Mouse (Mus musculus) megakaryocyte, adult 5-6 weeks (primary cell): ENCODE data around the gene Nr3c2. TPM values are rescaled to one million over a fixed set of nuclear protein-coding genes. Genes with fewer than 3 reads are reported as not detected.

Experiments
- ATAC-seq: 2 replicates; pipeline ENCODE4 v1.8.0; 2016; ENCODE audit warnings: mild to moderate bottlenecking, inconsistent platforms; ENCODE audit not compliant: poor library complexity, severe bottlenecking
- total RNA-seq, 2 experiments: library from RNA; stranded (forward) in 1 of 2; stranded (reverse) in 1 of 2; fragments of 153-499, 151-499 nt in 1 of 2; fragments of 221-1000, 200-1000 nt in 1 of 2; gene quantifications; 2 replicates each; pipeline versions ENCODE4 v1.2.3 to v1.2.4; 2015 to 2017

The Nr3c2 gene
- total RNA-seq, 2 experiments from 2014 or later, result 0.15 to 0.16 TPM

DNA sequence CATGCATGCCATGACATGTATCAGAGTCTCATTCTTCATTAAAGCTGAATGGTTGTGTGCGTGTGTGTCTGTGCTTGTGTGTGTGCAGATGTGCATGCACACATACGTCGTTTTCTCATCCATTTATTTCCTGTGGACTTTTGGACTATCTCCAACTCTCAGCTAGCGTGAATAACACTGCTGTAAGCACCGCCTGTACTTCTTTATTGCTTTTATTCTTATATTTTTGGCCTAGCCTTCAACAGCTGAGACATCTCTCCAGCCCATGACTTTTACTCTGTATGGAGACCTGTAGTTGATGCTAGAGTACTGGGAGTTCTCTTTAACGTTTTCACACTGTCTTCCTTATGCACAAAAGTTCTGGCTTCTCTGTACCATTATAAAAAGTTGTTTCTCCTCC is 332.6 kb downstream of the Nr3c2 start:
- no peak for ATAC-seq

DNA sequence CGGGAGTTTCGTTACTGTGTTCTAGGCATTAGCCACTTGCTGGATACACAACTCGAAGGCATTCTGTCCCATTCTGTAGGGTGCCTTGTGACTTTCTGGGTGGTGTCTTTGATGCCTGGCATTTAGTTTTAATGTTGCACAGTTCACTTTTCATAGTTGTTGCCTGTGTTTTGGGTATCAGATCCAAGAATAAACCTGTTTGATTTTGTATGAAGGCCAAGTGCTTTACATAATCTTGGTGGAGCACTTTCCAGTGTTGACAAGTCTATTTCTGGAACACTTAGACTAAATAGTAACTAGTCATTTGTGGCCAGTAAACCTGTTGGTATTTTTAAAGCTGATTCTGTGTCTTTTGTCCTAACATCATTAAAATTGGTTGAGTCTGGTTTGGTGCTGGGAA is 333.2 kb downstream of the Nr3c2 start:
- no peak for ATAC-seq

DNA sequence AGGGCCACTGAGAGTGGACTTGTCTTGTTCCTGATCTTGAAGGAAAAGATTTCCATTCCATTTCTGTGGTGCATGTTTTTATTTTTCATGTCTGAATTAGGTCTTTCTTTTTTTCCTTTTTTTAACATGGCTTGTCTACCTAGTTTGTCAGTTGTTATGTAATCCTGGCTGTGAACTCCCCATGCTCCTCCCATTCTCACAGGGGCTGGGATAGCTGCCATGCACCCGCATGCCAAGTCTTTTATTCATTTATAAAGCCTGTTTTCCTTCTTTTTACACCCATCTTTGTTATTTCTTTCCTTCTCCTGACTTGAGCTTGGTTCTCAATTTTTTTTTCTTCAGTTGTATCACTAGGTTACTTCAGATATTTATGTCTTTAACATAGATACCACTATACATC is 337.5 kb downstream of the Nr3c2 start:
- ATAC-seq, result no peak

DNA sequence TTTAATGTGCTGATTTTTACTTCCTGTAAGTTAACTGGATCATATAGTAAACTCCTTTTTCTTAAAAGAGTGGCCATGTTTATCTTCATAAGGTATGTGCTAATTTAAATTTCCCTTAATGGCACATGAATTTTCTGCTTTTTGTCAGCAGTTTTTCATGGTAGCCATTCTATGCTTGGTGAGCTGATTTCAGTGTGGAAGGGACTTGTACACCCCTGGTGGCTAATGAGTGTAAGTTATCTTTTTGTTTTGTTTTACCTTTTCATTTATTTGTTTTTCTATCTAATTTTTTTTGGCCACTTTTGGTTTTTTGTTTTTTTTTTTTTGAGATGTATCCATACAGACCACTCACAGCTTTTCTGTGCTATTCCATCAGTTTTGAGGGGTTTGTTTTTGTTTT is 340.2 kb downstream of the Nr3c2 start:
- ATAC-seq, result no peak

DNA sequence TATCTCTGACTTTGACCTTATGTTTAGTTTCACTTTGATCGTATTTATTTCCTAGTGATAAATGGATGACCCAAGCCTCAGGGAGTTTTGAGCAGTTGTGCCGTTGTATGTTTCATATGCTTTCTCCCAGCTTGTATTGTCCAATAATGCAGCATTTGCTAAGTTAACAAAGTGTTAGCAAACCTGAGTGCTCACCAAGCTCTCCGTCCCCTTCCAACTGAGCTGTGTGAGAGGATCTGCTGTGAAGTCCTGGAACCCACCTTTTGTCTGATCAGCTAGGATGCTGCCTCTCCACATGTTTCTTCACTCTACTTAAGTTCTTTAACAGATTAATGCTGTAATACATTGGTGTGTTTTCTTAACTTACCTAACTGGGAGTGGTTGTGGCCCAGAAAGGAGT is 342.1 kb downstream of the Nr3c2 start:
- ATAC-seq, result no peak

DNA sequence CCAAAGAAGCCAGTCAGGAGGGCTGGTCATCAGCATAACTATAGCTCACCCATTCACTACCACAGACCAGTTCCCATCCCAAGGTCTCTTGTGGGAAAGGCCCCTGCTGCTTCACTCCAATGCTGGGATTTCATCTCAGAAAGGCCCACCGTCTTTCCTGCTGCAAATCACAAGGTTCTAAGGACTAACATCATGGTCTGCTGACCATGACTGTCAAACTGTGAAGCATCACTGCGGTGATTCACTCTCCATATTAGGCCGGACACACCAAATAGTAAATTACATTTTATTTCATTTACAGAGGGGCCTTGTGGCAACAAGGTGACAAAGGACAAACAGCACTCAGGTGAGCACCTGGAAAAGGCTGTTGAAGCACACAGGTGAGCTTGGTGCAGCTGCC is 350.9 kb downstream of the Nr3c2 start:
- no peak for ATAC-seq

DNA sequence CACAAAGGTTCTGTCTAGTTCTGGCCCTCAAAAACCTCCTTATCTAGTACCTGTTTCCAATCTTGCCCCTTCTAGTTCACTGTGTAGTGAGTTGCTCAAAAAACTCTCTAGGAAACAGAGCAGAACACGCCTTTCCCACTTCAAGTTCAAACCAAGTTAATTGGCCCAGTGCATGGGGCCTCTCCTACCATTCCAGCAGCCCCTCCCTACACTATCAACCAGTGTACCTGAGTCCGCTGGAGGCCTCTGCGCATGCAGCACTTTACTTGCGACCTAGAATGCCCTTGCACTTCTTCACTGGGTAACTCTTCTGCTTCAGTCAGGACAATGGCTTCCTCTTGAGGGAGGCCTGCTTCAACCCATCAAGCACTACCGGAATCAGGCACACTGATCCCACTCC is 351.9 kb downstream of the Nr3c2 start:
- no peak for ATAC-seq

DNA sequence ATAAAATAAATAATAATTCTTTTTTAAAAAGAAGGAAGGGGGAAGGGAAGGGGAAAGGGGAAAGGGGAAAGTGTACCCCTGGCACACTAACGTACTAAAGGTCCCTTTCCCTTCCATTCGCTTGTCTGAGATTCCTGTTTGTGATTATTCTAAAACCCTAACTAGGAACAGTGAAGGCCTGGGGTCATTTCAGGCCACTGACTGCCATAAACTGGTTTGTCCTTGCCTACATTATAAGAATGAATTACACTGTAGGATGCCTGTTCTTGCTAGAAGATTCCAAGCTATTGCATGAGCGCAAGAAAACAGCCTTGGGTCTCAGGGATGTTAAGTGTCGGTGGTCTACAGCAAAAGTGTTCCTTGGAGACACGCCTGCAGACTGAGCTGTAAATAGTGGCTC is 355.2 kb downstream of the Nr3c2 start:
- ATAC-seq, result no peak

DNA sequence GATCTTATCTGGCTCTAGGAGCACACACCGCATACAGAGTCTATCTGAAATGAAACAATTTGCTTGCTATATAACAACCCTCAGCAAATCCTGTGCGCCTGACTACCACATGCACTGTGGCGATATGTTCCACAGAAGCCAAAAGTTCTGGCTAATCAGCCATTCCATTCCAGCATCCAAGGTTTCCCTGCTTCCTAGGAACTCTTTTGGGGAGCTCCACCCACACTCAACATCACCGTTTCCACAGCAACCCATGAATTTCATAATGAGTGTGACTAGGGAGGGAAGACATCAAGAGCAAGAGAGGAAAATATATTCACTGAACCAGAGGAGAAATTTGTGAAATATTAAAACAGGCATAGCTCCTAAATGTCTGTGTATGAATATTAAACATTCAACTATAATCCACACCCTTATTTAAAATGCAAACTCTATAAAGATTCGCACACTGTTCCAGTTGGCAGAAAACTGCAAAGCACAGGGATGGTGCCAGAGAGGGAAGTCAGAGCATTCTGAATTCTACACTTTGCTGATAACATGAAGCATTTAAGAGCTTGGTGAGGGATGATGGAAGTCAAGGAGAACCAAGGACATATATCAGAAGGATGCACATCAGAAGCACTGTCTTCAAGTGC is 357.3 kb downstream of the Nr3c2 start:
- no peak for ATAC-seq

DNA sequence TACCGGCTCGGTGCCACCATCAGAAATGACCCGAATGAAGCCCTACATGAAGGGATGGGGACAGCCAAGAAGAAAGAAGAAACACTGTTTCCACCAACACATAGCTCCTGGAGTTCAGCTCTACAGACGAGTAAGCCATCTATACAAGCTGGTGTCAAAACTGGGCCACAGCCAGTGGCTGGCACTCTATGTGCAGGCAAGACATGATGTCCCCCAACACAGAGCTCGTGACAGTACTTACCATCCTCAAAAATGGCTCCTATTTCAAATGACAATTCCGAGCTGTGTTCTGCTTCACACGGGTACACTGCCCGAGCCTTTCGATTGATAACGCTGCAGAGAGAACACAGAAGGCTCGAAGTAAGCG is 357.8 kb downstream of the Nr3c2 start:
- ATAC-seq, result no peak

DNA sequence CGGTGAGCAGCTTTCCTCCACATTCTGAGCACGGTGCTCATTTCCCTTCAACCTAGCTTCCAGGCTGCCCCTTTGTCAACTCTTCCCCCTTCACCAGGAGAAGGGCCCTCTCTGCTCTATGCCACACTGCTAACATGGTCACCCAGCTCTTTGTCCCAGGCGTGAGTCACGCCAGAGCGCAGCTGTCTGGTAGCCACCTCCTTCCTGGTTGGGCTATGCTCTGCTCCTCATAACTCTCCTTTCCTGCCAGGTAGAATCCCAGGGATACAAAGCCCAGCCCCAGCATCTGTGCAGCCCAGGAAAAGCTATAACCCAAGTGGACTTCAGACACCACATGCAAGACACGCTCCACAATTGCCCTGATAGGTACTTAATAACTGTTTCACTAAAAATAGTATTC is 362.0 kb downstream of the Nr3c2 start:
- no peak for ATAC-seq

DNA sequence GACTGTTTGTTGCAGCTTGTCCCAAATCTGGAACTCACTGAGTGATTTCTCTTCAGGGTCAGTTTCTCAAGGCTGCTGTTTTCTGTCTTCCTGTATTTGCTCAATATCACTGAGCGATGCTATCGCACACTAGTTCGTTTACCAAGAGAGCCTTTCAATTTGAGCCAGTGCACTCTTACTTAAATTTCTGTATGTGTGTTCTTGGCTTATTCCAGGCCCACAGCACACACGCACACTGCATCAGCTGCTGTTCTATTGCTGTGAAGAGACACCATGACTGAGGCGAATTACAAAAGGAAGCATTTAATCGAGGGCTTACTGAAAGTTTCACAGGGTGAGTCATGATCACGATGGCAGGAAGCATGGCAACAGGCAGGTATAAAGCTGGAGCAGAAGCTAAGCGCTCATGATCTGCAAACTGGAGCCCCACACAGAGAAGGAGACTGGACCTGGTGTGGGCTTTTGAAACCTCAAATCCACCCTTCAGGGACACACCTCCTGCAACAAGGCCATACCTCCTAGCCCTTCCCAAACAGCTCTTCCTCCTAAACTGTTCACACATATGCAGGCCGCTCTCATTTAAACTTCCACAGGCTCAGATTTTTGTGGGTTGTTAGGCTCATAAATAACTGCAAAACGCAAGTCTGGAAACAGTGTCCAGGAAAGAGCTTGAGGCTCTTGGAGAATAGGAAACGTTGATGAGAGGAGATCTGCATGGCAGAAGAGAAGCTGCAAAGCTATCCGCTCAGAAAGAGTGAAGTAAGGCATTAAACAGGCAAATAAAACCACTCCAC is 363.2 kb downstream of the Nr3c2 start:
- ATAC-seq, result no peak

DNA sequence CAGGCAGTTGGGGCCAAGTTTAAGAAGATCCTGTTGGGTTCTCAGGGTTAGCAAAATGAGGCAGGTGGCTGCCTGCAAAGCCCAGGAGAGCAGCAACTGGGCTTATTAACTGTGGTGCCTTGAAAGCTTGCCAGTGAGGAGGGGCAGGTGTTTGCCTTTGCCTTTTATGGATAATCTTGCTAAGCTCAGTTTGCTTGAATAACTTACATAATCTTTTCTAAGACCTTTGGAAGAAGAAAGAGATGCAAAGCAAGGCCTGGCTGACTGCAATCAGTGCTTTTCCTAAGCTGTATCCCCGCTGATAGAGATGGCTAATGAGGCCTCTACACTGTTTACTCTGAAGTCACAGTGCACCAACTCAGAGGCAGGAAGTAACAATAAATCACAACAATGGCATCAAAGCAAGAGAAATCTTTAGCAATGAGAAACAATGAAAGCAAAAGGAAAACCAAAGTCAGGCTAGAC is 368.7 kb downstream of the Nr3c2 start:
- no peak for ATAC-seq

DNA sequence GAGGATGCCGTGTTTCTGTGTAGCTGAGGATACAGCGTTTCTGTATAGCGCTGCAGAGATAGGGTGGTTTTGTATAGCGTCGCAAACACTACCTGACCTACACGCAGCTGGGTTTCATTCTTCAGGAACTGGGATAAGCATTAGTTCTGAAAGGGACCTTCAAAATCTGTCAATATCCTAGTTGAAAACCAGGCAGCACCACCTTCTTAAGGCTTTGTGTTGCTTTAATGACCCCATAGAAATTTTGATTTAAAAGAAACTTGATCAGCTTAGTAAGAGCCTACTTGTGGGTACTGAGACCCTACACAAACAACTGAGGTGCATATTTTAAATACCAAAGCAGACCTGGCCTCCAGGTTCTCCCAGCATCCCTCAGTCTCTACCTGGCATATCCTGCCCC is 372.9 kb downstream of the Nr3c2 start:
- ATAC-seq, result no peak

DNA sequence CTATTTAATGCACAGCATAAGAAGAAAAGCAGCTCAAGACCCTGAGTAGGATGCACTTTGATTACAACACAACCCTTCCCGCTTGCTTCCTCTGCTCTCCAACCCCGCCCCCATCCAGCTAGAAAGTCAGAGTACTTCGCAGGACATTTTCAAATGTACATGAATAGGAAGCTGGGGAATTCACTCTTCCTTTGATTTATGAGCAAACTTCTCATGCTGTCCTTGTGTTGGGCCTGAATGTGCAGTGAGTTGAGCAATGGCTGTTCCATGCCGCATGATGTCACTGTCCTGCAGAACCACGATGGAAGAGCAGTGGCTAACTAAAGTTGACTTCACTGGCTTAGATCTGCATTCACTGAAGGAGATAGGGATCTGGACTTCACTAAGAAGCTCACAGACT is 376.3 kb downstream of the Nr3c2 start:
- ATAC-seq, result no peak

DNA sequence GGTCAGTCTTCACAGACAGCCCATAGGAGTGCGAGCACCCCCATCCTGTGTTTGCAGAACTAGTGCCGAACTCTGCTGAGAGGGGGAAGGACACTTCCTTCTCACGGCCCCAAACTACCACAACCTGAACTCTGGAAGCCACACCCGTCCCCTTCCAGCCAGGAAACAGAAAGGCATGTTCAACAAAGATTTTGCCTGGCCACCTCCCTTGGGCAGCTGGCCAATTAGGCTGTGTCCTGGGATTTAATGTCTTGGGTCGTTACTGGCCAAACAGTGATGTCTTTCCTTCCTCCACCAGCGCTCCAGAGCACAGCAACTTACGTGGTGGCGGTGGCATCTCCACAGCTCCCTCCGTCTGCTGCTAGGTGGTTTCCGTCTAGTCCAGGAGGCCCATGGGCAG is 377.6 kb downstream of the Nr3c2 start:
- no peak for ATAC-seq

DNA sequence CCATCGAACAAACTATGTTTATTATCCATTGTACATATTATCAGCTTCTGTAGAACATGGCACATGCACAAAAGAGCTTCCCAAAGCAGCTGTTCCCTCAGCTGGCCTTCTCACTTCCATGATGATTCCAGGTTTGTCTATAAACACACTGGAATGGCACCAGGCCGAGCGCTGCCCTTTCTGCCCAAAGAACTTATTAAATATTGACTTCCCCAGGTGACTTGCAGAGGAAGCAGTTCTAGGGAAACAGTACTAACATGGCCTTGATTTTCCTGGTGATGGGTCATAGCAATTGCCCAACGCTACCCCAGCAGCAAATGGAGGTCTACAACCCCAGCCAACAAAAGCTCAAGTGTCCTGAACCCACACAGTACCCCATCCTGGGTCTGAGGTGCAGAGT is 379.0 kb downstream of the Nr3c2 start:
- no peak for ATAC-seq

DNA sequence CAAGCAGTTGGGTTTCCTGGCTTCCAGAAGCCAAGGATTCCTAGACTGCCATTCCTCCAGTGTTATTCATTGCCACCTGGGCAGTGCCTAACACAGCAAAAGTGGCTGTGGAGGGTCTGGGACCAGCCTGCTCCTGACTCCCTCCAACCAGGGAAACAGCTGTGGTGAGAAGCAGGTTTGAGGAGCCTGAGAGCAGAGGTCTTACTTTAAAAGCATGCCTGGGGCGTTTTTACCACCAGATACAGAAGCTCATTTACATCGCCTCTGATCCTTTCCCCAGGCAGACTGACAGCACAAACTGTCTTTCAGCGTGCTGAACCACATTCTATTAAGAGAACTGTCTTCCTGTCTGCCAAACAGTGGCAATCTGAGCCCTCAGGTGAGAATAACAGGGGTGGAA is 380.7 kb downstream of the Nr3c2 start:
- no peak for ATAC-seq

DNA sequence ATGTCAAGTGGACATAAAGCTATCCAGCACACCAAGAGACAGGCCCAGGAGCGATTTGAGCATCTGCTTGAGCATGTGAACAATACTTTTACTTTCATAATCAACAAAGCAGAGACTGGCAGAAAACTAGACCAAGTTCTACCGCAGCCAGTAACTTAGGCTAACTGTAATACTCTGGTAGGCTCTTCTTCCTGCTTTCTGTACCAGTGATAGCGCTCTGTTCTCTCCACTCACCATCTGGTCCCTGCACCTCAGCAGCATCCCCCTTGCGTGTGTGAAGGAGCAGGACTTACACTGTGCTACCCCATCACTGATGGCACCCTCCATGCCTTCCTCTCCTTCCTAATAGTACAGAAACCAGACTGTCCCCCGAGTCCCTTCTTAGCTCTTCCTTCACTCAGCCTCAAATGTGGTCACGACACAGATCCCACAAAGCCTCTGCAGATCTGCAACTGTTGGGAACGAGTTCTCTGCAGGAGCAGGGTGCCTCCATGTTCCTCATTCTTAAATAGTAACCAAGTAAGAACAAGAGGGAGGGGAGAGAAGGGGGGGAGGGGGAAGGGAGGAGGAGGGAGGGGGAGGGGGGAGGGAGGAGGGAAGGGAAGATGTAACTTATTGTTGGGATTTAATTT is 383.5 kb downstream of the Nr3c2 start:
- peak; percentile 46; the same call in 1 of the 2 replicates for ATAC-seq

DNA sequence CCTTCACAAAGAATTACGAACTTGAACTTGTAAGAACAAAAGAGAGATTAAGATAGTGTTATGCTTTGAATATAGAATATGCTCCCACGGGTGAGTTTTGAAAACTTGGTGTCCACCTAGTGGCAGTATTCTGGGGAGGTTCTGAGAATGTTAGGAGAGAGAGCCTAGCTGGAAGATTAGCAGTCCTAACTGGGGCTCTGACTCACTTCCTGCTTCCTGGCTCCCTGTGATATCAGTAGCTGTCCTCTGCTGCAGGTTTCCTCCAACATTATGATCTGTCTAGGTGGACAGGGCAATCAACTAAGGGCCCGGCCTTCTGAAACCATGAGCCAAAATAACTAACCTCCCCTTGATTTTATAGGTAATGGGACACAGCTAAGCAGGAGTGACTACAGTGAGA is 385.2 kb downstream of the Nr3c2 start:
- no peak for ATAC-seq

DNA sequence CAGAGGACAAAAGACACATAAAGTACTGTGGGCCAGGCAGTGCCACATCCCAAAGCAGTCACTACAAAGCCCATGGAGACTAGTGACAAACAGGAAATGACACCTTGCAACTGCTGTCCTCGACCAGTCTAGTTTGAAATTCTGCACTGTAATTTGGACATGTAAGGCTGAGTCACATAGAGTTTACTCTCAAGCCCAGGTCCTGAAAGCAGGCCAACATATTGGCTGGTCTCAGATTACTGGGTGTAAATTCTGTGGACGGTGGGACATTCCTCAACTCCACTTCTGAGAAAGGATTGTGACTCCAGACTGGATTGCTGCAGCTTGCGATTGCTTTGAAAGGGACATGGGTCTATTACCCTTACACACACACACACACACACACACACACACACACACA is 388.8 kb downstream of the Nr3c2 start:
- no peak for ATAC-seq

DNA sequence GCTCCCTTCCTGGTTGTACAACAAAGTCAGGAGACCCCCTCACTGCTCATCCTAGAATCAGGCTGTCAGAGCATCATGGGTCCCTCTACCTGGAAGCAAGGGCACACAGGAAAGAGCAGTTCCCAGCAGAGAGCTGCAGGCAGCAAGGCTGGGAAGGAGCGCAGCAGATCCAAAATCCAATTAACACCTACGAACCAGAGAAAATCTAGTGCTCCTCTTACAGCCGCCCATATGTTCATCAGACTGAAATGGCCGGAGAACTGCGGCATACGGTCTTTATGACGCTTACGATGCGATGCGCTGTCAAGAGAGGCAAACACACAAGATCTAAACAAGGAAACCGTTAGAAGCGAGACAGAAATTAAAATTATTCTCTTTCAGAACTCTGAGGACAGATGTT is 389.2 kb downstream of the Nr3c2 start:
- ATAC-seq, result no peak
